In the genomic region with DNA sequence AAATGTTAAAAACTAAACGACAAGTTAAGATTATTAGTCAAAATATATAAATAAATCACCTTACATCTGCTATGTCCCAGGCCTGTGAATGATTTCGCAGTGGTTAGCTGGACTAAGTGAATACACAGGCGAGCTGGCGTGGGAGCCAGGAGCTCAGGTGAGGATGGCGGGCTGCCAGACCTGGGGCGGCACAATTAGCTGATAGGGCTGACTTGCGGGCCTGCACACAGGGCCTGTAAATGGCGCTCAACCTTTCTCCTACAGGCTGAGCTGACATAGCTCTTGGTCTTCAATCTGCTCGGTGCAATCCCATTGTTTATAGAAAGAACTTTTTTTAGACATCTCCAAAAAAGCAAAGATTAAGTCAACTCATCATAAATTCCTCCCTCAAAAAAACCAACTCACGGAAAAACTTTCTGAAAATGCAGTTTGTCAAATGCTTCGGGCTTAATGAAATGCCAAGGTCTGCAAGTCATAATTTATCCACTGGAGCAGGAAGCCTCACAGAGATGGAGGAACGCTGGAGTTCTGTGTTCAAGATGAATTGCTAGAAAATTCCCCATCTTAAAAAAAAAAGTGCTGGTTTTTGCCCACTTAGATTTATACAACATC, we compare ENCODE assay signal across 10 mouse cellular contexts.
DNase-seq lines count a peak whose midpoint lies in the region; ATAC-seq lines count a peak whose summit lies in the region.
"Had no signal": no experiment of that assay in that cellular context is flagged by ENCODE, and none has a peak within 500 bp of the region (broad histone marks: within the 10 kb centered on the region; RNA-seq: fewer than 3 reads in every experiment).

No protein-coding gene starts in this region.

- H3K4me3 ChIP-seq in lung, embryonic 16.5 days (ENCODE audit: low read length) = no peak overlapping the region
- H3K4me3 ChIP-seq in kidney, embryonic 14.5 days (ENCODE audit: low read length) = no peak overlapping the region
- no peak overlapping the region for H3K4me3 ChIP-seq in stomach, embryonic 14.5 days (ENCODE audit: low read depth, low read length)
- no peak overlapping the region for H3K4me3 ChIP-seq in hindbrain, embryonic 13.5 days
- H3K4me3 ChIP-seq: forebrain, embryonic 15.5 days had no signal

- WGBS in lung, embryonic 16.5 days = 37% methylated on average over 12 of the region's 12 CpGs
- WGBS in kidney, embryonic 14.5 days = 51% methylated on average over 12 of the region's 12 CpGs
- 32% methylated on average over 12 of the region's 12 CpGs for WGBS in stomach, embryonic 14.5 days
- WGBS in hindbrain, embryonic 13.5 days = 83% methylated on average over 12 of the region's 12 CpGs

- no peaks in the 10 kb centered on the region for H3K36me3 ChIP-seq in lung, embryonic 16.5 days (ENCODE audit: control insufficient read depth, insufficient read depth, low read length)
- no peaks in the 10 kb centered on the region for H3K36me3 ChIP-seq in kidney, embryonic 14.5 days (ENCODE audit: control insufficient read depth, insufficient read depth, low read length)
- H3K36me3 ChIP-seq in stomach, embryonic 14.5 days (ENCODE audit: control insufficient read depth, insufficient read depth, low read length) = no peaks in the 10 kb centered on the region
- no peaks in the 10 kb centered on the region for H3K36me3 ChIP-seq in hindbrain, embryonic 13.5 days
- H3K36me3 ChIP-seq: forebrain, embryonic 15.5 days had no signal

- no peak for ATAC-seq in cerebellum, adult (ENCODE audit: insufficient number of reproducible peaks, low FRiP score, low TSS enrichment)
- 0 out of 2 replicates have a peak, but pooled peaks have one; percentile 15 for ATAC-seq in lung, embryonic 16.5 days (ENCODE audit: low read depth)
- no peak for ATAC-seq in kidney, embryonic 14.5 days (ENCODE audit: low FRiP score, low TSS enrichment)
- no peak for ATAC-seq in stomach, embryonic 14.5 days (ENCODE audit: insufficient number of reproducible peaks, insufficient read depth, low FRiP score, low read depth)
- no peak for ATAC-seq in hindbrain, embryonic 13.5 days (ENCODE audit: low FRiP score)
- ATAC-seq: forebrain, embryonic 15.5 days had no signal

- H3K9me3 ChIP-seq in lung, embryonic 16.5 days (ENCODE audit: control insufficient read depth, low read length) = no peaks in the 10 kb centered on the region
- H3K9me3 ChIP-seq in kidney, embryonic 14.5 days (ENCODE audit: control insufficient read depth, low read length) = no peaks in the 10 kb centered on the region
- no peaks in the 10 kb centered on the region for H3K9me3 ChIP-seq in stomach, embryonic 14.5 days (ENCODE audit: control insufficient read depth, low read depth, low read length)
- no peaks in the 10 kb centered on the region for H3K9me3 ChIP-seq in hindbrain, embryonic 13.5 days
- H3K9me3 ChIP-seq: forebrain, embryonic 15.5 days had no signal

- peaks cover 9% of the 10 kb centered on the region; the same call in 1 of the 2 replicates for H3K4me1 ChIP-seq in lung, embryonic 16.5 days (replicated peaks; ENCODE audit: control insufficient read depth, insufficient read depth, low read length)
- H3K4me1 ChIP-seq in kidney, embryonic 14.5 days (ENCODE audit: control insufficient read depth, insufficient read depth, low read length) = peaks cover 6% of the 10 kb centered on the region
- H3K4me1 ChIP-seq in stomach, embryonic 14.5 days (ENCODE audit: control insufficient read depth, insufficient read depth, low read length) = peaks cover 11% of the 10 kb centered on the region; the same call in 1 of the 2 replicates
- H3K4me1 ChIP-seq in hindbrain, embryonic 13.5 days (replicated peaks) = no peaks in the 10 kb centered on the region

- no peak overlapping the region for H3K4me2 ChIP-seq in lung, embryonic 16.5 days (ENCODE audit: low read depth, low read length)
- no peak overlapping the region for H3K4me2 ChIP-seq in kidney, embryonic 14.5 days (replicated peaks; ENCODE audit: low read depth, low read length)
- H3K4me2 ChIP-seq in stomach, embryonic 14.5 days (replicated peaks; ENCODE audit: low read depth, low read length) = no peak overlapping the region
- no peak overlapping the region for H3K4me2 ChIP-seq in hindbrain, embryonic 13.5 days
- H3K4me2 ChIP-seq: forebrain, embryonic 15.5 days had no signal

- H3K27me3 ChIP-seq in lung, embryonic 16.5 days (ENCODE audit: control insufficient read depth, insufficient read depth, low read depth, low read length) = no peaks in the 10 kb centered on the region
- no peaks in the 10 kb centered on the region for H3K27me3 ChIP-seq in kidney, embryonic 14.5 days (ENCODE audit: control insufficient read depth, insufficient read depth, low read length)
- H3K27me3 ChIP-seq in stomach, embryonic 14.5 days (ENCODE audit: control insufficient read depth, insufficient read depth, low read length) = no peaks in the 10 kb centered on the region
- H3K27me3 ChIP-seq in hindbrain, embryonic 13.5 days = no peaks in the 10 kb centered on the region
- H3K27me3 ChIP-seq: forebrain, embryonic 15.5 days had no signal

- no peak overlapping the region for H3K9ac ChIP-seq in lung, embryonic 16.5 days (ENCODE audit: low read length)
- H3K9ac ChIP-seq in kidney, embryonic 14.5 days (ENCODE audit: low read depth, low read length) = no peak overlapping the region
- no peak overlapping the region for H3K9ac ChIP-seq in stomach, embryonic 14.5 days (replicated peaks; ENCODE audit: low read depth, low read length)
- no peak overlapping the region for H3K9ac ChIP-seq in hindbrain, embryonic 13.5 days
- H3K9ac ChIP-seq: forebrain, embryonic 15.5 days had no signal

- DNase-seq in cerebellum, postnatal 14 days = peak; percentile 75 to 78
- no peak for DNase-seq in lung, postnatal 36 days
- no peak for DNase-seq in thymus, postnatal 36 days

- peak overlapping the region; percentile 60; the same call in 1 of the 2 replicates for H3K27ac ChIP-seq in lung, embryonic 16.5 days (ENCODE audit: low read length)
- peak overlapping the region; percentile 51; the same call in 1 of the 2 replicates for H3K27ac ChIP-seq in kidney, embryonic 14.5 days (ENCODE audit: low read depth, low read length)
- H3K27ac ChIP-seq in stomach, embryonic 14.5 days (ENCODE audit: low read length) = peak overlapping the region; percentile 68; the same call in 1 of the 2 replicates
- no peak overlapping the region for H3K27ac ChIP-seq in hindbrain, embryonic 13.5 days
- H3K27ac ChIP-seq: forebrain, embryonic 15.5 days; kidney, postnatal 0 days had no signal

Comparison
In these comparisons a context has a peak if more than half of its experiments do, and no peak if none do; other contexts are left out.
1. DNase-seq: peak in cerebellum, postnatal 14 days (2 of 2); none in lung, postnatal 36 days (single experiment) and thymus, postnatal 36 days (0 of 2).